Mouse (Mus musculus) kidney, postnatal 0 days (tissue): Measurements from ENCODE around the gene Slc6a2. TPM values are rescaled to one million over a fixed set of nuclear protein-coding genes. Genes with fewer than 3 reads are reported as not detected.

ENCODE experiments used
- ATAC-seq: fragments of 200-750 bp; cut with Nextera tagmentation; replicated peaks from 2 replicates; pipeline ENCODE4 v1.8.0; 2017; ENCODE audit warnings: low read depth, moderate number of reproducible peaks, moderate TSS enrichment, moderate library complexity; ENCODE audit not compliant: low FRiP score
- DNase-seq: peaks from one replicate; pipeline ENCODE4 v3.0.0-alpha.2; 2016; ENCODE audit warnings: low spot score
- H3K27ac ChIP-seq: fragments of 300-500 bp; sonication (generic); 2 replicates; pipeline ENCODE4 v1.5.1; 2014; ENCODE audit warnings: mild to moderate bottlenecking
- H3K27me3 ChIP-seq: fragments of 300-500 bp; sonication (generic); 2 replicates; pipeline ENCODE4 v1.6.1; 2014; ENCODE audit warnings: low read length, mixed read lengths; ENCODE audit not compliant: insufficient read depth
- H3K36me3 ChIP-seq: fragments of 300-500 bp; sonication (generic); 2 replicates; pipeline ENCODE4 v1.6.1; 2014; ENCODE audit warnings: low read length, mixed read lengths; ENCODE audit not compliant: insufficient read depth
- H3K4me1 ChIP-seq: fragments of 300-500 bp; sonication (generic); replicated peaks from 2 replicates; pipeline ENCODE4 v1.6.1; 2014; ENCODE audit warnings: antibody characterized with exemption, low read length, mixed read lengths; ENCODE audit not compliant: insufficient read depth
- H3K4me2 ChIP-seq: fragments of 300-500 bp; sonication (generic); 2 replicates; pipeline ENCODE4 v1.6.1; 2014; ENCODE audit warnings: mild to moderate bottlenecking, low read length, moderate library complexity, mixed read lengths
- H3K4me3 ChIP-seq: fragments of 300-500 bp; sonication (generic); replicated peaks from 2 replicates; pipeline ENCODE4 v1.5.1; 2014; ENCODE audit warnings: low read depth, low read length
- H3K9ac ChIP-seq: fragments of 300-500 bp; sonication (generic); 2 replicates; pipeline ENCODE4 v1.6.1; 2014; ENCODE audit warnings: low read depth, low read length
- H3K9me3 ChIP-seq: fragments of 300-500 bp; sonication (generic); replicated peaks from 2 replicates; pipeline ENCODE4 v1.6.1; 2016; ENCODE audit warnings: low read length, inconsistent platforms, mixed read lengths
- CTCF ChIP-seq: IDR thresholded peaks from 2 replicates; pipeline ENCODE4 v1.5.1; 2016; ENCODE audit warnings: antibody characterized with exemption, low read depth, mild to moderate bottlenecking, moderate library complexity
- WGBS: fragments of 180-500 bp; shearing (Covaris S2); extraction: QIAGEN DNeasy Blood & Tissue Kit; methylation state at CpG from one replicate; pipeline ENCODE4 v1.1.7; 2014; 5-methylcytosine and 5-hydroxymethylcytosine counted together
- microRNA-seq: library from miRNA; unstranded; fragments of <30 nt; microRNA quantifications from one replicate; pipeline ENCODE4, GENCODE M21; 2016
- polyA plus RNA-seq: library from polyadenylated mRNA; unstranded; fragments of >200 nt; fragmentation: Nextera tagmentation; extraction: Ambion mirVana; gene quantifications from 2 replicates; pipeline ENCODE4 v1.2.1, GENCODE M21; 2015

Slc6a2 gene
- polyA plus RNA-seq, 1 experiment from 2014 or later = 0.12 TPM

GRCm38 (mm10) chr8:93040776-93041567, 81.1 kb downstream of the Slc6a2 start:
- Histone ChIP-seq H3K4me3 (no peak overlapping the region), H3K36me3 (no peaks in the 10 kb centered on the region), H3K27me3 (no peaks in the 10 kb centered on the region), H3K4me2 (no peak overlapping the region), H3K27ac (no peak overlapping the region), H3K9ac (no peak overlapping the region), H3K9me3 (no peaks in the 10 kb centered on the region), H3K4me1 (no peaks in the 10 kb centered on the region)
- 59% methylated on average over 4 of the region's 4 CpGs for WGBS
- DNase-seq (no peak), ATAC-seq (no peak)
- no peak for TF ChIP-seq CTCF

GRCm38 (mm10) chr8:93043083-93043482, 83.2 kb downstream of the Slc6a2 start:
- ATAC-seq (no peak), DNase-seq (no peak)
- no peaks in the 10 kb centered on the region for H3K36me3 ChIP-seq
- no peak overlapping the region for H3K9ac ChIP-seq
- no peak overlapping the region for H3K4me3 ChIP-seq
- no peak for TF ChIP-seq CTCF
- H3K9me3 ChIP-seq = no peaks in the 10 kb centered on the region
- 54% methylated on average over 1 of the region's 1 CpGs for WGBS
- no peak overlapping the region for H3K27ac ChIP-seq
- no peak overlapping the region for H3K4me2 ChIP-seq
- H3K27me3 ChIP-seq = no peaks in the 10 kb centered on the region
- no peaks in the 10 kb centered on the region for H3K4me1 ChIP-seq

- no peak for TF ChIP-seq CTCF
- DNase-seq = no peak
- H3K4me1 ChIP-seq = no peaks in the 10 kb centered on the region
- no peaks in the 10 kb centered on the region for H3K36me3 ChIP-seq
- ATAC-seq = no peak
- H3K4me3 ChIP-seq = no peak within 1 kb of the TSS
- no peaks in the 10 kb centered on the region for H3K9me3 ChIP-seq
- no peak within 1 kb of the TSS for H3K27ac ChIP-seq
- no peak within 1 kb of the TSS for H3K4me2 ChIP-seq
- H3K9ac ChIP-seq = no peak within 1 kb of the TSS
- no peaks in the 10 kb centered on the region for H3K27me3 ChIP-seq
- WGBS = 67% methylated on average over 3 of the region's 3 CpGs
Measured at GRCm38 (mm10) chr8:93048092-93048491, 88.2 kb downstream of the Slc6a2 start, which contains the start of gene Ces1a. TSS of gene Ces1a (minus strand) at chr8:93048192.

- no peak overlapping the region for H3K27ac ChIP-seq
- H3K36me3 ChIP-seq = no peaks in the 10 kb centered on the region
- H3K4me1 ChIP-seq = no peaks in the 10 kb centered on the region
- H3K27me3 ChIP-seq = no peaks in the 10 kb centered on the region
- no peak overlapping the region for H3K9ac ChIP-seq
- peak; percentile 55 for TF ChIP-seq CTCF
- 48% methylated on average over 4 of the region's 4 CpGs for WGBS
- H3K9me3 ChIP-seq = no peaks in the 10 kb centered on the region
- ATAC-seq (no peak), DNase-seq (peak; percentile 33)
- no peak overlapping the region for H3K4me2 ChIP-seq
- H3K4me3 ChIP-seq = no peak overlapping the region
Measured at GRCm38 (mm10) chr8:93048510-93049416, 88.9 kb downstream of the Slc6a2 start.

Small RNAs within 50 kb of the gene (microRNA-seq; reads per million reads assigned to microRNA genes)
- gene Gm22151 = not detected

Other genes with a start within 250 kb of the Slc6a2 start
- 126 and 136 TPM in 2 replicates for gene Mmp2, start 132.8 kb upstream of the Slc6a2 start, polyA plus RNA-seq
- 9.2 and 9.3 TPM in 2 replicates for gene Lpcat2, start 104.7 kb upstream of the Slc6a2 start, polyA plus RNA-seq
- gene Capns2, start 58.7 kb upstream of the Slc6a2 start, polyA plus RNA-seq = 0.14 TPM in 1 of 2 replicates, not detected in the other
- gene Ces1a, start 88.1 kb downstream of the Slc6a2 start, polyA plus RNA-seq = not detected in 2 replicates
- gene Ces1b, start 119.9 kb downstream of the Slc6a2 start, polyA plus RNA-seq = not detected in 2 replicates
- gene Ces1c, start 171.2 kb downstream of the Slc6a2 start, polyA plus RNA-seq = 0.07 and 0.14 TPM in 2 replicates
- 0.91 and 1.9 TPM in 2 replicates for gene Ces1d, start 237.8 kb downstream of the Slc6a2 start, polyA plus RNA-seq